Mouse (Mus musculus): ENCODE results near the gene Usp32. TPM values are rescaled to one million over a fixed set of nuclear protein-coding genes. Genes with fewer than 3 reads are reported as not detected.
"Not testable (repeated sequence)": the region's sequence is repeated elsewhere in the genome, so short reads cannot be mapped to it uniquely, and the experiment has no call there.

Gene Usp32
- 10 to 100 TPM; 25.3 to 29.1 TPM for total RNA-seq (2021)
- long read RNA-seq, experiment 1, partial matches to known transcripts: 2 of 3 reads
- long read RNA-seq, experiment 1, other reads (novel, unspliced or antisense): 1 of 3 reads
- long read RNA-seq, experiment 2, partial matches to known transcripts: 0 of 2 reads
- long read RNA-seq, experiment 2, other reads (novel, unspliced or antisense): 1 of 2 reads

DNA sequence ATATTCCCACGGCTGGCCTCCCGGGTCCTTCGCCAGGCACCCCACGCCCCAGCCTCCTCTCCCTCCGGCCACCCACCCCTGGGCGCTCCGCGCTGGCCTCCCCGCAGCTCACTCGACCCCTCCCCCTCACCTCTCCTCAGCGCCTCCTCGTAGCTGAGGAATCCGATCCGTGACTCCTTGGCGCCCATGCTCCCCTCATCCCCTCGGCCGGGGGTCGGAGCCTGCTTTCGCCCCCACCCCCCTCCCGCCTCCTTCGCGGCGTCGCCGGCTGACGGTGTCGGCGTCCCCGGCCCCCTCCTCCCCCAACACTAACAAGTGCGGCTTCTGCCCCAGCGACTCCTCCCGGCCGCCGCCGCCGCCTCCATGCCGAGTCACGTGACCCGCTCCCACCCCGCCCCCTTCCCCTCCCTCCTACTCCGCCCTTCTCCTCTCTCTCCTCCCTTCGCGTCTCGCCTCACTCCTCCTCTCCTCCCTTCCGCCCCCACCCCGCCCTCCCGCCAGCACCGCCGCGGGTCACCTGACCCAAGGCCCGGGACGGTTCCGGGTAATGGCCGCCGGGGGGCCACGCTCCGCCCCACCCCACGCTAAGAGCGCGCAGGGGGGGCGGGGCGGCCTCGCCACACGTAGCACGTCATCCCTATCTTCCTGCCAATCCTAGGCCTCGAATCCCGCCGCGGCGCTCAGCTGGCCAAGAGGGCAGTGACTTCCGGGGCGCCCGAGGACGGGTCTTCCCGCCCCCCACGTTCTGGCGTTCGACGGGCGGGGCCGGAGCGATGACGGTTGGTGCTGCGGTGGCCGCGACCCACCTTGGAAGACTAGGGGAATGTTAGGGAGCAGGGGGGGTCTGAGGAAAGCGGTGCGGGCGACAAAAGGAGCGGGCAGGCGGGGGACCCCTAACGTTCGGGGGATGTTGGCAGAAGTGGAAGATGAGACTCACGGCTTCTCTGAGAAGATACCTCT is at the start of gene Usp32:
Gene Usp32, minus strand, starts transcription at position 581 of the 960 bp plus-strand sequence.
- DNase-seq: peak; percentile 97

DNA sequence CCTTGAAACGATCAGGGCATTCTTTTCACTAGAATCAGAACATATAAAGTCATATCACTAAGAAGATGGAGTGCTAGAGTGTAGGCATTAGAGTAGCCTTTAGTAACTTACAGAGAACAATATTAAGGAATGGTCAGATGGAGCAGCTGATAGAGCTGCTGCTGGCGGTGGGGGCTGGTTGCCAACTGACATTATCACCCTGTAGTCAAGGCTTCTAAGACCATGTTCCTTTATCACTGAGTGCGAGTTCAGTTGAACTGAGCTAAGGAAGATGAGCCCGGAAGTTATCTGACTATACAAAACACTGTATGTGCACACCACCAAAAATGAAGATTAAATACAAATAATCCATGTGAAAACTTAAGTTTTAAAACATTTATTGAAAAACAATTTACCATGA is 49.1 kb upstream of the Usp32 start:
- no peak for DNase-seq

DNA sequence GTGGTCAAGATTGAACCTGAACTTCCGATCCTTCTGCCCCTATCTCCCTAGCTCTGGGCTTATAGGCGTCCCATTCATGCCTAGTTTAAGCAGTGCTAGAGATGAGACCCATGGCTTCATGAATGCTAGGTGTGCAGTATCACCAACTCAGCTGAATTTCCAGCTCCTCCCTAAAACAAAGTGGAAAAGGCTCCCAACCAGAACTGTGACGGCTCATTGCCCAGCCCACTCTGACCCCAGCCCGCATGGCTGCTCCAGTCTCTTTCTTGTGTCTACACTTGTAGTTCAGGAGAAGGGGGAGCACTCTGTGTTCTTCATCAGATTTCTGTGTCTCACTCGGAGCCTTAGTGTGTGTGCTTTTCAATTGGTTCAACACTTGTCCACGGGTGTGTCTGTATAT is 44.9 kb upstream of the Usp32 start:
- DNase-seq: no peak

DNA sequence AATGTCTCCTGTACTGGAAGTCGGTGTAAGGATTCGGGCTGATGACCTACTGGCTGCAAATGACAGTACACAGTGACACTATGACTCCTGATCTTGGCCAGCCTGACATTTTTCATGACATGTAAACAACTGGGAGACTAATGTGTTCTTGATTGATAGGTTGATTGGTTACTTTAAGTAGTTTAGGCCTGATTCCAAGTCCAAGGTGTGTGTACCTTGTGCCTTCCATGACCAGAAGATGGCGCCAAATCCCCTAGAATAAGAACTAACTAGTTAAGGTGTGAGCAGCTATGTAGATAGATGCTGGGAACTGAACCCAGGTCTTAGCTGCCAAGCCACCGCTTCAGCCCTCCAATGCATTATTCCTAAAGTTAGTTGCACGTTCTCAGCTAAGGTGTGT is 44.1 kb upstream of the Usp32 start:
- DNase-seq: peak; percentile 49

DNA sequence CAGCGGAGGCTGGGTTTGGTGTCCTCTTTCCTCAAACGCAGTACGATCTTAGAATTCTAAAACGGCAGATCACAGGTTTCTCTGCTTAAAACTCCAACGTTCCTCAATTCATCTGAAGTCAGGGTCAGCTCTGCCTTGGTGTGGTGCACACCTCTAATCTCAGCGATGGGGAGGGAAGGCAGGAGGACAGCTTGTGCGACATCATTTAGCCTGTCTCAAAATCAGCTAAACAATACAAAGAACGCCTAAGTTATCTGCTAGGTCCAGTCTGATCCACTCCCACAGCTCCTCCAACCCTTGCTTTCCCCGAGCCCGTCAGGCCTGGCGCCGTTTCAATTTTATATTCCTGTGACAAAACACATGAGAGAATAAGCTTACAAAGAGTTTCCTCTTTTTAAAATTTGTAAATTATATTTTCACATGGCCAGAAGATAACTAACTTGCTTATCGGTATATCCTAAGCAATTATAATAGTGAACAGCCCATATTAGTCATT is 43.4 kb upstream of the Usp32 start:
- peak; percentile 54 for DNase-seq

DNA sequence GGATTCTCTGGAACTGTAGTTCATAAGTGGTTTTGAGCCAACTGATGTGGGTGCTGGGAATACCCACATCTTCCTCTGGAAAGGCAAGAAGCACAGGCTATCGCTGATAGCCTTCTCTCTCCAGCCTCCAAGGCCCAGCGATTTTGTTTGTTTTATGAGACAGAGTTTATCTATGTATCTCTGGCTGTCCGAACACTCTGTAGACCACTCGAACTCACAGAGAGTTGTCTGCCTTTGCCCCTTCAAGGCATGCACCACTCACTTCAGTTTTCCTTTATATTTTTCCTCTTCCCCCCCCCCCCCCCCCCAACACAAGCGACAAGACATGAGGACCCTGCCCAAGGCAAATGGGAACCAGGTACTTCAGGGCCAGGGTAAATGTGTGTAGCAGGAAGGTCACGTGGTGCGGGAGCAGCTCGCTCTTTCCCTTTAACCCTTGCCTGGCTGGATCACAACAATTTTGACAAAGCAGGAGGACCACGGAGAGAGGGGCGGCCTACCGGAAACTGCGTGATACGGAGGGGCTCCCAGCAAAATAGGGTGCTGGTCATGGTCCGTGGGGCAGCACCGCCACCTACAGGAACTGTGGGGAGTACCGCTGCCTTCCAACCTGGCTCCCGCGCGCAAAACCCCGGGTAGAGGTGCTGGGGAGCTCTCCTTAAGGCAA is 42.8 kb upstream of the Usp32 start:
- DNase-seq: peak; percentile 81

DNA sequence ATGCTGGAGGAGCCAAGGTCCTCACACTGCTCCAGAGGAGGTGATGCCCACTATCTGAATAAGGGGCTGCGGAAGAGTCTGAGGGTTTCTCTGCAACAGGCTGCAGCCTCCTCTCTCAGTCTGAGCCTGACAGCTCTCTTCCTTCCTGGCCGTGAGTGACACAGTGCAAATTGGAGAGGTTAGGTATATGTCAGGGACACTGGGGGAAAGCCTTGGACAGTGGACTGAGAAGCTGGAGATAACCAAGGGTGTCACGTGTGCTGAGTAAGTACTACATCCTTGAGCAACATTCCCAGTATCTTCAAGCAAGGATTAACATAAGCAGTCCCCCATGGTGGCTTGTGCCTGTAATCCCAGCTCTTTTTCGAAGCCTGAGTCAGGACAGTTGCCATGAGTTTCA is 38.5 kb upstream of the Usp32 start:
- no peak for DNase-seq

DNA sequence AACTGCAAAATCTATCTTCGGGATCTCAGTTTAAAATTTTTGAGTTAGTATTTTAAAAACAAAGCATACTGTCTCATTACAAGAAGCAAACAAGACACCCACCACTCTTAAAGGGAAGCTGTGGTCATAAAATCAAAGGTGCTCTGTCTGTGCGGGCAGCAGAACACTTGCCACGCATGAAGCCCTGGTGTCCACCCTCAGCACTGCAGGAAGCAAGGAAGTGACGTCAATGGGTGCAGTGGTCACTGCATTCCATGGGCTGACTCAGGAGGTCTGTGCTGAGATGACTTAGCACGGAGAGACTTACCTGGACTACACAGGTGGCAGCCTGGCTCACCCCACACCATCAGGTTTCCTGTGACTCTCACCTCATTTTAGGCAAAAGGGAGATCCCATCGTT is 37.8 kb upstream of the Usp32 start:
- DNase-seq: no peak

DNA sequence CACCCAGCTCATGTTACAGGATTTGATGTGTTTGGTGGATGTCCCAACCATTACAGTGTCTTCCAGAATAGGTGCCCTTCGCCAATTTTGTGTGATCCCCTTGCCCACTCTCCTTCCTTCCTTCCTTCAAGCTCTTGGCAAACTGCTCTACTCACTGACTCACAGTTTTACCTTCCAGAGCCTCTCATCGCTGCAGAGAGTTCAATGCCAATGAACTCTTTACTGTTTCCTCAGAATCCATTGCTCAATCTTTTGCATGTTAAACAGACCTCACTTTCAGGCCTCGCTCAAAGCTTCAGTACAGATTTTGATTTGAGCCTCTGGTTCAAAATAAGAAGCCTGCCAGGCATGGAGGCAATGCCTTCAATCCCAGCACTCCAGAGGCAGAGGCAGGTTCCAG is 36.0 kb upstream of the Usp32 start:
- no peak for DNase-seq

DNA sequence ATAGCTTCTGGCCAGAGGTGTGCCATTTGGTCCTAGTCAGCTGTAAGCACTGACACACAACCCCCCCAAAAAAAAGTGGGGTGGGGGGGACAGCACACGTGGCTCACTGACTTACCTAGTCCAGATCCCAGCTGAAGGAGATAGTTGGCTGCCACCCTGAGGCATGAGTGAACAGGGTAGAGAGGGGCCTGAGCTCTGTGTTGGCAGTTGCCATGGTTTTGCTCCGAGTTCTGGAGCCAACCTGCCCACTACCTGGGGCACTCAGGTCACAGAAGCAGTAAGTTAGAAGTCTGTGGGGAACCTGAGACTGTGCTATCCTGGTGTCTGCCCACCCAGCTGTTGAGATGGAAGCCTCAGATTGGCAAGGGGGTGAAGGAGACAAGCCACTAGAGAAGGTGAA is 30.9 kb upstream of the Usp32 start:
- no peak for DNase-seq

DNA sequence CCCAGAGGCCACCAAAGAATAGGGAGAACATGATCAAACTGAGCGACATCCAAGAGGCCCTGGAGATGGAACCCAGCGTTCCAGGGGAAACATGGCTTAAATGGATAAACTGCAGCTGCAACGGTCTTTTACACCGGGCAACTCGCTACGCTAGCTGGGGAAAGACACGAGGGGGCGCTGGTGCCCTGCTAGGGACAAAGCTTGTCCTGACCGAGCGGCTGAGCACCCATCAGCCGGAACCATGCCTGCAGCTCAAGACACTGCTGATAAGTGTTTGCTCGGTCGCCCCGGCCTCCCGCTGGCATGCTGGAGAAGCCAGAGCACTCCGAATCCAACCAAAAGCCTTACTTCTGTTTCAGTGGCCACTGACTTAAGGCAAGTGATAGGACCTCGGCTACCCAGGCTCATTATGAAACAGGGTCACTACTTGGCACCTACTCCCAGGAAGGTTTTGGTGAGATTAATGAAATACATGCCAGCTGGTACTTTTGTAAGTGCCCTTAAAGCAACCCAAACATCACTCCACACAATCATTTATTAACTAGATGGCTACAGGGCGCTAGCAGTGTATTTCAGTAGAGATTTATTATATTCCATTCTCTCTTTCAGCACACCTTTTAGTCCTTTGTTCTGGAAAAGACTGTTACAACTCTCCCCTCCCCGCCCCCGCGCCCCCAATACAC is 30.2 kb upstream of the Usp32 start, which contains the start of gene 1700125H20Rik:
Gene 1700125H20Rik, plus strand, starts transcription at position 347 of the 683 bp plus-strand sequence.
- peak; percentile 97 for DNase-seq

DNA sequence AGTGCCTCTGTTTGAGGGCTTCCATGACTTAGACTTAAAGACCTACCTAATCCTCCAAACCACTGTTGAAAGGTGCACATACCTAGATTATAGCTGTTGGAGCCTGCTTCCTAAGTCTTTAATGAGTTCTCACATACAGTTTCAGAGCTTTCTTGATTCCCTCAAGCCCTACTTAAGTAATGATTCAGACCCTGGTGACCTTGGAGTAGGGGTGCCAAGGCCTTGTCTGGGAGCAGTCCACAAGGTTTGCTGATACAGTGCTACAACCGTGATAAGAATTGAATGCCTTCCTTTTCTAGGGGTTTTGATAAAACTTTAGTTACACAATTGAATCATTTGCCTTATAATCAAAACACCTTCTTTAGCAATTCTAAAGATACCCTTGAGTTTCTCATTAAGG is 27.5 kb upstream of the Usp32 start:
- DNase-seq: no peak

DNA sequence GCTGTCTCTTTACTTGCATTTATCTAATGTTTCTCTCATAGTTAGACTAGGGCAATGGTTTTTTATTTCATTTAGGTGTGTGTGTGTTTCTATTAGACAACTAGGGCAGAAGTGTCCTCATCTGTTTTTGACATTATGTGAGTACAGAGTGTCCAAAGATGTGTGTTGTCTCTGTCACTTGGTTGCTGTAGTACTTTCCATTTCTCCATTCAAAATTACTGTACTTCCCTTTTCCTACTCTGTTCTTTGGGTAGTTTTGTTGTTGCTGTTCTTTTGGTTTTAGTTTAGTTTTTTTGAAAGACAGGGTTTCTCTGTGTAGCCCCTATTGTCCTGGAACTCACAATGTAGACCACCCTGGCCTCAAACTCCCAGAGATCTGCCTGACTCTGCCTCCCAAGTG is 24.4 kb upstream of the Usp32 start:
- DNase-seq: no peak

DNA sequence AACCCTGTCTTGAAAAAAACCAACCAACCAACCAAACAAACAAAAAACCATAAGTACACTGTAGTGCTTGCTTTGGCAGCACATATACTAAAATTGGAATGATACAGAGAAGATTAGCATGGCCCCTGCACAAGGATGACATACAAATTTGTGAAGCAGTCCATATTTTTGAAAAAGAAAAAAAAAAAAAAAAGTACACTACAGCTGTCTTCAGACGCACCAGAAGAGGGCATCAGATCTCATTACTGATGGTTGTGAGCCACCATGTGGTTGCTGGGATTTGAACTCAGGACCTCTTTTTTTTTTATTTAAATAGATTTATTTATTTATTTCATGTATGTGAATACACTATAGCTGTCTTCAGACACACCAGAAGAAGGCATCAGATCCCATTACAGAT is 23.1 kb upstream of the Usp32 start:
- not testable (repeated sequence) for DNase-seq

DNA sequence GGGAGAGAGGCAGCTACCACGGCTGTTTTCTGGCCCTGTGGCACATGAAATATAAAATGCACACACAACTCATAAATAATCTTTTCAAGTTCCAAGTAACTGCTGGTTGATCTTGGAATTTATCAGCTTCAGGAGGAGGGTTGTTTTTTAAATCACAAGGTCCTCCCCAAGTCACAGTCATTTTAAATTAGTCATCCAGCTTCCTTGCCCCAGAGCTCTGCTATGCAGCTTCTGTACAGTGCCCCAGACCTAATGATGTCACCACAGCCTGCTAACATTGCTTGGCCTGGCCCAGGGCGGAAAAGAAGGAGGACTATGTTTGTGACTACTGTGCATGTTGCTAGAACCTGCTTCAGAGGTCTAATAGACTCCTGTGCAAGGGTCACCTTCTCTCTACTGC is 17.3 kb upstream of the Usp32 start:
- DNase-seq: no peak

DNA sequence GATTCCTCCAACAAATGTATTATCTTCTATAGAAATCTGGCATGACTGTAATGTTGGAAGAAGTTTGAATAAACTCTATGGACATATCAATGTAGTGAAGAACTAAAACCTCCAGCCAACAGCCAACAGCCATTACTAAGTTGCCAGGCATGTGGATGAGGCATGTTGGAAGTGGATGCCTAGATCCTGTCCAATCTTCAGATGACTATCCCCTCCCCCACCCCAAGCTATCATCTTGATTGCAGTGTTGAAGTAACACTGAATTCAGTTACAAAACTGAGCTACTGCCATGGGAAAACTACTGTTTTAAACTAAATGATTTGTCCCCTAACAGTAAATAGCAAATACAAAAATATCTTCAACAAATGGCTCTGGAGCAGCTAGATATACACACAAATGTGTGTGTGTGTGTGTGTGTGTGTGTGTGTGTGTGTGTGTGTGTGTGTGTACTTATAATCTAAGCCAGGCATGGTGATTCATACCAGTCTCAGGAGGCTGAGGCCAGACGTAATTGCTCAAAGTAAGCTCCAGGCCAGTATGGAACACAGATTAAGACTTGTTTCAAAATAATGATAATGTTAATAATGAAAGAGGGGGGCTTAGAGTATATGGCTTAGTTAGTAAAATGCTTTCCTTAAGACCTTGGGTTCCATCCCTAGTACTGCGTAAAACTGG is 12.4 kb upstream of the Usp32 start:
- DNase-seq: no peak

DNA sequence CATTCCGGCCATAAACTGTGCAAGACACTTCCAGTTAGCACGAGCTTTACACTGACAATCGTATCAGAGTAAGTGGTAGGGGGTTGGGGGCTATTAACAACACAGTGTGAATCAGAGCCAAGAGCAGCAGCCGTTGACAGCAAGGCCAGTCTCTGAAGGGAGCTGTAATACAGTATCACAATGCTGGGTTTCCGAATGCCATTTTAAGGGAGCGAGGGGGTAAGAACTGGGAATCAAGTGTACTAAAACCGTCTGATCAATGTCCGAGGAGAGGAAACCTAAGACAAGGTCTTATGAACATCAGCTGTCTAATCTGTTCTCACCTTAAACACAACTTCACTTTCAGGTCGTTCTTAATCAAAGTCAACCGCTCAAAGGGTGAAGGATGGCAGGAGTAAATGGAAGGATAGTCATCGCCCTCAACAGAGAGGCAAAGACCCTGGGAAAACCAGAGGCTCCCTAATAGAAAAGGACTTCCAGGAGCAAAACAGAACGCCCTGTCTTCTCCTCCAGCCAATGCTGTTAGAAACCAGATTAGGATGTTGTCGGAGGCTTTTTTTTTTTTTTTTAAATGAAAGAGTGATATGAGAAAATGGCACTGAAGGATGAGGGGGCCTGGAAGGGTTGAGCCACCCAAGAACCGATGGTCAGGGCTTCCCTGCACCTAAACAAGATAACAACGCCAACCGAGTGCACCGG is 1.0 kb downstream of the Usp32 start:
- peak; percentile 25 for DNase-seq

DNA sequence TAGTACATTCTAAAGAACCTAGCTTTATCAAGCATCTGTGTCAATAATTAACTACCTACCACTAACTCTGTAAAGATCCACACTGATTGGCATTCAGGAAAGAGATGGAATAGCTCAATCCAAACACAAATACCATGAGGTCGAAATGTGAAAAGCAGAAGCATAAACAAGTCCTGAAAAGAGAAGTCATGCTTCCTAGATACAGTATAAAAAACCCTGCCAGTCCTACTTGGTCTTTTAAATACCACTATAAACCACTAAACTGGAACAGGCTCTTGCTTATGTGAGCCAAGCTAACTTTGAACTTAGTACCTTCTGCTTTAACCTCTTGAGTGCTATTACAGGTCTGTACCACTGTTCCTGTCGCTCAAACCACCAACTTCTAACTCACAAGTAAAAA is 8.4 kb downstream of the Usp32 start:
- DNase-seq: no peak

DNA sequence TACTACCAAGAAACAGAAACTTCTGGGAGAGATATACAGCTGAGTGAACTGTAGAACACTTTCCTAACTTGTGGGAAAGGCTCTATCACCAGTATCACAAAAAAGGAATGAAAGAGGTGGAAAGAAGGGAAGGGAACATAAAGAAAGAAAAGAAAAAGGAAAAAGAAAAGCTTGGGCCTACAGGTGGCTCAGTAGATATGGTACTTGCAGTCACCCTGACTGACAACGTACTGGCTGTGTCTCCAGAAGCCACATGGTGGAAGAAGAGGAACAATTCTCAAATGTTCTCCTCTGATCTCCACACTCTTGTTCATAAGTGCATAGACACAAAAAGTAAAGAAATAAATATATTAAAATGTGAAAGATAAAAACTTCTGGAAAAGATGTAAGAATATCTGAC is 11.1 kb downstream of the Usp32 start:
- DNase-seq: no peak

DNA sequence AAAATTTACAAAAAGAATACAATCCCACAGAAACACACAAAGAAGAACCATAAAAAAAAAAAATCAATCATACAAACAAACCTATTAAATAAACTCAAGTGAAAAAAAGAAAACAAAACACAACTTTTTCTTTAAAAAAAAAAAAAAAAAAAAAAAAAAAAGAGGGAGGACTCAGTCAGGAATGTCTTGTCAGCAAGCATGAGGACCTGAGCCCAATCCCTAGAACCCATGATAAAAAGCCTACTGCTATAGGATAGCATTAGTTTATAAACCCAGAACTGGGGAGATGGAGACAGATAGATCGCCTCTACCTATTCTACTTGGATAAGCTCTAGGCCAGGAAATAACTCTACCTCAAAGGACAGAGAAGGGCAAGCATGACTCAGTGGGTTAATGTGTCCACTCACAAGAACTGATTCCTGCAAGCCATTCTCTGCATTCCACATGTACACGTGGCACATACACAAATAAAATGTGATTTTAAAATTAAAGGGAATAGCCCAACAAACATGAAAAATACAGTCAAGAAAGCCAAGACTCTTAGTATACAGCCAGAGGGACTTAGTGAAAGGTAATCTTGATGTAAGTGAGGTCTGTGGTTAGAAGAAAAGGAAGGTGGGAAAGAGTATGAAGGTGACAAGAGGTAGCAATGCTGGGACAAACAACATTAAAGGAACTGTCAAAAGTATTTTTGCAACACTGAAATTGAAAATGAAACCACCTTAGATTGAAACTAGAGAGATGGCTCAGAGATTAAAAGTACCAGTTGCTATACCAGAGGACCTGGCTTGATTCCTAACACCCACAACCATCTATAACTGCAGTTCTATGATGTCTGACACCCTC is 13.5 kb downstream of the Usp32 start:
- DNase-seq: no peak

Data from adrenal gland, postnatal 10 days (tissue).